Mouse (Mus musculus) liver, adult (tissue): ENCODE data around the gene Cbll1.

Experiments
- GATA4 ChIP-seq: IDR thresholded peaks from 2 replicates; pipeline ENCODE4 v1.6.1; 2014; ENCODE audit warnings: mild to moderate bottlenecking, low read length; ENCODE audit not compliant: insufficient replicate concordance

Gene Cbll1

DNA sequence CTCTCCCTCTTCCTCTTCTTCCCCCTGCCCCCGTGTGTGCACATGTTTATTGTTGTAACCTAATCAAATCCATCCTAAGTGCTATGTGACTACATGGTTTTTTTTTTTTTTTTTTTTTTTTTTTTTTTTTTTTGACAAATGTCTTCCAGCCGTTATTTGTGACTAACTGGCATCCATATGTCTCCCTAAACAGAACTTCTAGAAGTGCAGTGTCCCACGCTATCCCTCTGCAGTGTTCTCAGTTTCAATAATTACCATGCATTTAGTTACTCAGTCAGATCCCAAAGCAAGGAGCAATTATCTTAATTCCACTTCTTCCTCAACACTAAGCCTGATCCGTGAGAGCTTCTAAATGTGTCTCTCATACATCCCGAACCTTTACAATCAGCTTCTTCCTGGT is 11.8 kb upstream of the Cbll1 start:
- no peak for TF ChIP-seq GATA4

GRCm38 (mm10) chr12:31508496-31508895 is 9.1 kb upstream of the Cbll1 start:
- no peak for TF ChIP-seq GATA4

DNA sequence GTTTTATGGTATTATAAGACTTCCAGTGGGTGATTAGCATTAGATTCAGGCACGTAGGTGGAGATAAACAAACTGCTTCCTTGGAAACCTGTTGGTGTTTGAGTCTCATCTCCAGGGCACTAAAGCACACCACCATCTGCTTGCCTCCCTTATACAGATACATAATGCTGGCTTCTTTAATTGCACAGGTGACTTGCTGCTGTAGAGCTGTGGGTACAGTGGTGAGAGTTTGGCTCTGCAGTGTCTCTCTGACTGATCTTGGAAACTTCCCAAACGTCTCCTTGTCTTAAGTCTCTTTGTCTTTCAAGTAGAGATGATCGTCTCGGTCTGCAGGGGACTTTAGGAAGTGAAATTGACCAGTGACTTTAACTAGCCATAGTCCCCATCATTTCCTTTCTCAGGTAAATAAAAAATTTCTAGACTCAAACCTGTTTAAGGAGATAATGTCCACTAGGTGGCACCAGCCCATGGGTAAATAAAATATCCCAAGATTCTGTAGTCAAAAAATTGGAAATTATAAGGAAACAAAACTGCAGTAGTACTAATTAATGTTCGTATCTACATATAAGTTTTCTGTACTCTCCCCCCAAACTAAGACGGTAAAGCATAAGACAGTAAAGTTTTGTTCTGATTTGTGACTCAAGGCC is 8.4 kb upstream of the Cbll1 start:
- no peak for TF ChIP-seq GATA4

DNA sequence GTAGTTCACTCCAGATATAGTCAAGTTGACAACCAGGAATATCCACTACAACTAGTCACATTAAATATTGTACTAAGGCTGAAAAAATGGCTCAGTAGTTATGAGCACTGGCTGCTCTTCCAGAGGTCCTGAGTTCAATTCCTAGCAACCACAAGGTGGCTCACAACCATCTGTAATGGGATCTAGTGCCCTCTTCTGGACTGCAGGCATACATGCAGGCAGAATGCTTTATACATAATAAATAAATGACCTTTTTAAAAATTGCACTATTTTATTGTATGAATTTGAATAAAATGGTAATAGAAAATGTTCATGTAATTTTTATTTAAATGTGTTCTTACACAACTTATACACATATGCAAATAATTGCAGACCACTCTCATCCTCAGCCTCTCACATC is 3.8 kb upstream of the Cbll1 start:
- TF ChIP-seq GATA4, result no peak

DNA sequence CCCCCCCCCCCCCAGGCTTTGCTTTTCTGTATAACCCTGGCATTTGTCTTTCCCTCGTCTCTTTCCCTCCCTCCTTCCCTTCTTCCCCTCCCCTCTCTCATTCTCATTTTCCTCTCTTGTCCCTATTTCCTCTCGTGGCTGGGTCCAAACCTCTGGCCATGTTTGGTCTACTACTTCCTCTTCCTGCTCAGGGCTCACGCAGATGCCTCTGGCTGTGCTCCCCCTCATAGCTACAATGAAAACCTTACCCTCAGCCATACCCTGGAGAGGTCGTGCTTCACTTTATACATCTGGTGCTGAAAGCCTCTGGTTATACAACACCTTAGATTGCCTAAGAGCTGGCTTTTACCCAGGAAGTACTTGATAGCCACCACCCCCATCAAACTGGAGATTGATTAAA is 1.9 kb upstream of the Cbll1 start:
- no peak for TF ChIP-seq GATA4

DNA sequence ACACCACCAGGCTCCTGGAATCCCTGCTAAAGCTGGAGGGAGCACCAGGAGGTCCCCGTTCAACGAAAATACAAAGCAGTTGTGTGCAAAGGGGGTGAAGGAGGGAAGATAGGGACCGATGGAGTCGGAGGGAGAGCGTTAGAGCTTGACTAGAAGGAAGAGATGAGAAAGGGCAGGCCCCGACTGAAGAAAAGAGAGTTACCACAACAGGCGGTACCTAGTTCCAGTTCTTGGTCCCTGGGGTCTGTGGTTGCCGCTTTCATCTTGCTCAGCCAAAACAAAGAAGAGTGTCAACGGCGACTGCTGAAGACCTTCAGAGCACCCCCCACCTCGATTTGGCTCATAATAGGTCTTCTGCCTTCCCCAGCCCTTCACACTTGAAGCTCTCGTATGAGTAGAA is 780 bp upstream of the Cbll1 start:
- TF ChIP-seq GATA4, result no peak

DNA sequence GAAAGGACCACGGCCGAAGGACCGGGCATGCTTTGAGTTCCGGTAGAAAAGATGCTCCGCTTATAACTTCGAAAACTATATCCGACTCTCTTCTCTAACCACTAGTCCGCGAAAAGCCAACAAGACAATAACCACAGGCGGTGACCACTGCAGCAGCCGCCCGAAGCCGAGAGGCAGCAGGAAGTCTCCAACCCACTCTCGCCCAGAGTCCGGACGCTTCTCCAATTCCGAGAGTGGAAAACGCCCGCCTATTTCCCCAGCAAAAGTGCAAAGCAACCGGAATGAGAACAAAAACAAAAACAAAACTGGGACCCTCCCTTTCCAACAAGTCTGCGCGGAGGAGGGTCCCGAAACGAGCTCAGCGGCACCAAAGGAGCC is 491 bp downstream of the Cbll1 start:
- TF ChIP-seq GATA4, result no peak

- no peak for TF ChIP-seq GATA4
These were observed 13.0 kb downstream of the Cbll1 start for GRCm38 (mm10) chr12:31486431-31486830.

- no peak for TF ChIP-seq GATA4
These were observed 36.8 kb downstream of the Cbll1 start for GRCm38 (mm10) chr12:31462615-31463014.

- no peak for TF ChIP-seq GATA4
These were observed 38.0 kb downstream of the Cbll1 start for GRCm38 (mm10) chr12:31461371-31461770.

- no peak for TF ChIP-seq GATA4
These were observed 40.9 kb downstream of the Cbll1 start for GRCm38 (mm10) chr12:31458474-31458873.

- TF ChIP-seq GATA4, result no peak
These were observed 43.1 kb downstream of the Cbll1 start for GRCm38 (mm10) chr12:31456271-31456670.

- TF ChIP-seq GATA4, result no peak
These were observed 50.1 kb downstream of the Cbll1 start for GRCm38 (mm10) chr12:31449341-31449740.

DNA sequence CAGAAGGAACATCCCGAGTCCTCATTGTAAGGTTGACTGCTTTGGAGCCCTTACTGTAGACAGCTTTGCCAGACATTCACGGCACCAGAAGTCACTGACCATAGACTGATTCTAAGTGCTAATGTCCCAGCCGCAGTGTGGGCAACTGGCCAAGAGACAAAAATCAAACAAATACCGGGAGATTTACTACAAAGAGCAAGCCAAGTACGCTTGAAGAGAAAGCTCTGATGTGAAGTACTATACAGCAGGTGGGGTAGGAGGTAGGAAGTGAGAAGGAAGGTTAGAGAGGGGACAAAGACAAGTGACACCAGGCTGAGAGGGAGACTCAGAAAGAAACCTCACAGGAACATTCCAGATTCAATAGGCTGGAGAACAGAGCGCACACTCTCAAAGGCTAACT is 54.6 kb downstream of the Cbll1 start:
- TF ChIP-seq GATA4, result no peak

- no peak for TF ChIP-seq GATA4
These were observed 55.3 kb downstream of the Cbll1 start for GRCm38 (mm10) chr12:31444131-31444546.

DNA sequence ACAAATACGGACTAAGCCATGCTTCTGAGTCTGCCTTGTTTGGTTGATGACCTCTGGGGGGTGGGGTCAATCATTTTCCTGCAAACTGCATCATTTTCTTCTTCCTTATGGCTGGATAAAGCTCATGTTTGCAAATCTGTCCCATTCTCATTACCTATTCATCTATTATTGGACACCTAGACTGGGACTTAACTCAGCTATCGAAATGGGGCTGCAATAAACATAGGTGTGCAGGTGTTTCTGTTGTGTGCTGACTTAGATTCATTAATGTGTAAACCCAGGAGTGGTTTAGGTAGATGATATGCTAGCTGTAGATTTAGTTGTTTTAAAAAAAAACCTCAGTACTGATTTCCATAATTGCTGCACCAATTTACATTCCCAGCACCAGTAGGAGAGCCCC is 59.8 kb downstream of the Cbll1 start:
- no peak for TF ChIP-seq GATA4

DNA sequence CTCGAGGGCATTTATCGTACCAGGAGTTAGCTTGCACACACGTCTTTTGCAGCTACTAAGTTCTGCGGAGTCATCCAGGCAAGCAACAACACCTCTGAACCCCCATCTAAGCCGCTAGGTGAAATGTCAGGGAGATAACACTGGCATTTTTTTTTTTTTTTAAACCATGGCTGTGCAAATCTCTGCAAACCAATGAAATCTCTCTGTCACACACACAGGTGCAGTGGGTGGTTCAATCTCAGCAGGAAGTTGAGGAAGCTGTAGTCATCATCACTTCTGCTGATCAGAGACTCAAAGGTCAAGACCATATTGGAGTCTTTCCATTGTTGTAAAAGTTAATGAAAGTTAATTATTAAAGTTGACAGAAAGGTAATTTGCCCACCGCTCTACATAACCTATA is 61.6 kb downstream of the Cbll1 start:
- TF ChIP-seq GATA4, result no peak
